Mouse (Mus musculus) mammary gland, adult 2 months (tissue): ENCODE measurements around the gene Tspear. TPM values are rescaled to one million over a fixed set of nuclear protein-coding genes. Genes with fewer than 3 reads are reported as not detected.

ENCODE experiments used
- polyA plus RNA-seq: library from polyadenylated mRNA; depleted of rRNA; stranded (reverse); fragments of >200 nt; gene quantifications from 2 replicates; pipeline ENCODE4 v1.2.3, GENCODE M21; 2012; ENCODE audit warnings: low replicate concordance; rRNA removed

Tspear gene
- polyA plus RNA-seq, 1 experiment: 0.69 TPM

GRCm38 (mm10) chr10:77846503-77846902, 160.1 kb downstream of the Tspear start, which contains the start of gene Gm36176:
Gm36176 (plus strand) TSS chr10:77846803.

GRCm38 (mm10) chr10:77852559-77852958, 166.2 kb downstream of the Tspear start, which contains the start of gene Gm10318:
Gm10318 (plus strand) TSS chr10:77852859.

DNA sequence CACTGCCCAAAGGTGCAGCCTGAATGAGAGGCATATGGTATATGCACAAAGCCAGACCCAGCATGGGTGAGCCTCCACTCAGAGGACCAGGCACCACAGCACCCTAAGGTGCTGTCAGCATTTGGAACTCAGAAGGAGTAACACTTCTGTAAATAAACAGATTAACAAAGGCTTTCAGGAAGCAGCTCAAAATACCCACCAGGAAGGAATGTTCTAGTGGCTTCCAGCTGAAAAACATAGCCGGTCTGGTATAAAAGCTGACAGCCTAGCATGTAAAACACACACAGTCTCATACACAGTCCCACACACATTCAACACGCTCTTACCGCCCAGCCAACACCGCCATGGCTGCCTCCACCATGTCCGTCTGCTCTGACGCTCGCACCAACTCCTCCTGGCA, 175.3 kb downstream of the Tspear start, which contains the start of gene Gm3285:
TSS of gene Gm3285 (plus strand) at position 301 of the 400 bp plus-strand sequence.

GRCm38 (mm10) chr10:77902211-77902893, 216.0 kb downstream of the Tspear start, which contains the start of gene Lrrc3:
Lrrc3 (minus strand) TSS chr10:77902536.

Other genes starting within 250 kb of the Tspear start
- 22.0 and 26.7 TPM in 2 replicates for gene Fam207a, start 170.8 kb upstream of the Tspear start, polyA plus RNA-seq
- gene Itgb2, start 156.3 kb upstream of the Tspear start, polyA plus RNA-seq: 54.9 and 63.3 TPM in 2 replicates
- 156 and 229 TPM in 2 replicates for gene Pttg1ip, start 104.8 kb upstream of the Tspear start, polyA plus RNA-seq
- 136 and 145 TPM in 2 replicates for gene Sumo3, start 80.5 kb upstream of the Tspear start, polyA plus RNA-seq
- not detected in 2 replicates for gene Gm49325, start 80.4 kb upstream of the Tspear start, polyA plus RNA-seq
- gene Ube2g2, start 64.3 kb upstream of the Tspear start, polyA plus RNA-seq: 37.7 and 49.2 TPM in 2 replicates
- gene Gm19402, start 4.2 kb downstream of the Tspear start, polyA plus RNA-seq: not detected in 2 replicates
- gene Gm9508, start 10.7 kb downstream of the Tspear start, polyA plus RNA-seq: not detected in 2 replicates
- not detected in 2 replicates for gene Gm10272, start 20.1 kb downstream of the Tspear start, polyA plus RNA-seq
- gene Gm10024, start 24.9 kb downstream of the Tspear start, polyA plus RNA-seq: not detected in 2 replicates
- not detected in 2 replicates for gene Gm10142, start 29.2 kb downstream of the Tspear start, polyA plus RNA-seq
- not detected in 2 replicates for gene Krtap12-1, start 34.0 kb downstream of the Tspear start, polyA plus RNA-seq
- not detected in 2 replicates for gene Gm10100, start 39.9 kb downstream of the Tspear start, polyA plus RNA-seq
- gene Gm18596, start 56.1 kb downstream of the Tspear start, polyA plus RNA-seq: not detected in 2 replicates
- gene Gm9736, start 64.8 kb downstream of the Tspear start, polyA plus RNA-seq: not detected in 2 replicates
- not detected in 2 replicates for gene Gm3233, start 73.1 kb downstream of the Tspear start, polyA plus RNA-seq
- gene Gm3238, start 84.8 kb downstream of the Tspear start, polyA plus RNA-seq: not detected in 2 replicates
- not detected in 2 replicates for gene Gm7138, start 90.4 kb downstream of the Tspear start, polyA plus RNA-seq
- gene Gm3250, start 96.0 kb downstream of the Tspear start, polyA plus RNA-seq: not detected in 2 replicates
- not detected in 2 replicates for gene Gm7137, start 101.6 kb downstream of the Tspear start, polyA plus RNA-seq
- not detected in 2 replicates for gene Gm9639, start 108.5 kb downstream of the Tspear start, polyA plus RNA-seq
- not detected in 2 replicates for gene Gm19668, start 112.6 kb downstream of the Tspear start, polyA plus RNA-seq
- not detected in 2 replicates for gene Gm9507, start 125.3 kb downstream of the Tspear start, polyA plus RNA-seq
- not detected in 2 replicates for gene Gm2696, start 128.1 kb downstream of the Tspear start, polyA plus RNA-seq
- not detected in 2 replicates for gene Krtap10-4, start 140.5 kb downstream of the Tspear start, polyA plus RNA-seq
- gene Krtap10-10, start 149.4 kb downstream of the Tspear start, polyA plus RNA-seq: not detected in 2 replicates
- gene Gm36176, start 160.2 kb downstream of the Tspear start, polyA plus RNA-seq: not detected in 2 replicates
- gene Gm10318, start 166.3 kb downstream of the Tspear start, polyA plus RNA-seq: not detected in 2 replicates
- gene Gm3285, start 175.4 kb downstream of the Tspear start, polyA plus RNA-seq: not detected in 2 replicates
- gene Lrrc3, start 216.0 kb downstream of the Tspear start, polyA plus RNA-seq: 3.1 and 4.6 TPM in 2 replicates